Comparison of ENCODE assay signal across 10 mouse cellular contexts in the genomic region with DNA sequence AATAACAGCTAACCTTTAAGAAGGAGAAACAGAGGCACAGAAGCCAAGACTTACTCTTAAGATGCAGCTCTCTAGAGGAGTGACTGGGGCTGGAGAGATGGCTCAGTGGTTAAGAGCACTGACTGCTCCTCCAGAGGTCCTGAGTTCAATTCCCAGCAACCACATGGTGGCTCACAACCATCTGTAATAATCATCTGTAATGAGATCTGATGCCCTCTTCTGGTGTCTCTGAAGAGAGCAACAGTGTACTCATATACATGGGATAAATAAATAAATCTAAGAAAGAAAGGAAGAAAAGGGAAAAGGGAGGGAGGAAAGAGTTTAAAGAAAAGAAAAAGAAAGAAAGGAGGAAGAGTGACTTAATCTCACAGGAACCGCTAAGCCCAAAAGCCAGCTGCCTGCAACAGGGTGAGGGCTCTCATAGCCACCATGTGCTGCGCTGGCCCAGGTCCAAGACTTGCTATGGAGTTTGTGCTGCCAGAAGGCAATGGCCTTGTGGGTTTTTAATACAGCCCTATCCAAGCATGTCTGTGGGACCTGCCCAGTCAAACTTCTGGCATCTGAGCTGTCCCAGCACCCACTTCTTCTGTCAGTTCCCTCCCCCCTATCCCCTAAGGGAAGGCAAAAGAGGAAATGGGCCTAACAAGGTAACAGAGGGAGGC.
A peak's percentile ranks its signal among the peaks of the same experiment; 100 is the strongest.
DNase-seq lines count a peak whose midpoint lies in the region; ATAC-seq and TF ChIP-seq lines count a peak whose summit lies in the region.
"Had no signal": no experiment of that assay in that cellular context is flagged by ENCODE, and none has a peak within 500 bp of the region (broad histone marks: within the 10 kb centered on the region; RNA-seq: fewer than 3 reads in every experiment).

No protein-coding gene starts in this region.

- CTCF ChIA-PET in Patski (lab: Charles Lee), result interaction anchor here (0.7 to 1.9 kb wide), 7 partner anchors 9 to 70 kb away, joined by 3 to 8 read pairs (median 3); no protein-coding TSS in a partner anchor

- no peak overlapping the region for H3K4me2 ChIP-seq in kidney, embryonic 16.5 days (replicated peaks; ENCODE audit: low read depth, low read length)
- H3K4me2 ChIP-seq: heart, embryonic 15.5 days had no signal

- H3K36me3 ChIP-seq in kidney, embryonic 16.5 days (ENCODE audit: insufficient read depth, low read length), result no peaks in the 10 kb centered on the region
- H3K36me3 ChIP-seq: heart, embryonic 15.5 days had no signal

- ATAC-seq in kidney, embryonic 16.5 days (ENCODE audit: low FRiP score, low TSS enrichment), result no peak
- ATAC-seq in Patski, result no peak
- ATAC-seq in common myeloid progenitor, adult 5-6 weeks (replicated peaks; ENCODE audit: low read depth, poor library complexity, severe bottlenecking), result 0 out of 2 replicates have a peak, but pooled peaks have one; percentile 9

- H3K27ac ChIP-seq in kidney, embryonic 16.5 days (ENCODE audit: low read length), result no peak overlapping the region
- H3K27ac ChIP-seq: heart, embryonic 15.5 days had no signal

- H3K27me3 ChIP-seq in kidney, embryonic 16.5 days (ENCODE audit: insufficient read depth, low read length), result no peaks in the 10 kb centered on the region
- no peaks in the 10 kb centered on the region for H3K27me3 ChIP-seq in Patski
- H3K27me3 ChIP-seq: heart, embryonic 15.5 days had no signal

- H3K9me3 ChIP-seq in kidney, embryonic 16.5 days (ENCODE audit: low read length), result no peaks in the 10 kb centered on the region
- H3K9me3 ChIP-seq: heart, embryonic 15.5 days had no signal

- POLR2A ChIA-PET in Patski (lab: Charles Lee), result interaction anchor here (0.6 kb wide), 1 partner anchor 37 kb away, joined by 3 read pairs; no protein-coding TSS in a partner anchor

- no peak overlapping the region for H3K9ac ChIP-seq in kidney, embryonic 16.5 days (replicated peaks; ENCODE audit: low read length)
- H3K9ac ChIP-seq: heart, embryonic 15.5 days had no signal

- in situ Hi-C loops in Patski (cut with MboI; ENCODE audit: low pct_unique_long_range_greater_than_20kb), result no loop called here

- DNase-seq in kidney, postnatal 10 days, result peak; percentile 70
- DNase-seq in A20 (ENCODE audit: low read depth, low spot score) (peak; percentile 22), Patski (ENCODE audit: low read depth, low spot score) (no peak)
- no peak for DNase-seq in right cerebral cortex, adult 2 months (ENCODE audit: low spot score in 2 of 2)
- no peak for DNase-seq in spleen, postnatal 36 days (ENCODE audit: low spot score in 2 of 2)
- no peak for DNase-seq in urinary bladder, postnatal 36 days (ENCODE audit: low spot score in 2 of 2)

- H3K4me3 ChIP-seq in kidney, embryonic 16.5 days (ENCODE audit: low read length), result no peak overlapping the region
- H3K4me3 ChIP-seq: erythroblast, embryonic 14.5 days; heart, embryonic 15.5 days had no signal

- peak; percentile 68 for TF ChIP-seq CTCF in Patski (IDR thresholded peaks at IDR 0.05)

- WGBS in kidney, embryonic 16.5 days, result 79% methylated on average over 2 of the region's 2 CpGs

- no peaks in the 10 kb centered on the region for H3K4me1 ChIP-seq in kidney, embryonic 16.5 days (ENCODE audit: insufficient read depth, low read length)
- H3K4me1 ChIP-seq: heart, embryonic 15.5 days had no signal

Comparison
In these comparisons a context has a peak if more than half of its experiments do, and no peak if none do; other contexts are left out.
1. DNase-seq: peak in kidney, postnatal 10 days (single experiment) and A20 (single experiment); none in Patski (single experiment), right cerebral cortex, adult 2 months (0 of 2), spleen, postnatal 36 days (0 of 2) and urinary bladder, postnatal 36 days (0 of 2).